Mouse (Mus musculus) thymus, adult 2 months (tissue): ENCODE measurements around the gene Lzts2.

Experiments used
- CTCF ChIP-seq: fragments of 200-500 bp; IDR thresholded peaks from 2 replicates; pipeline ENCODE4 v1.5.1; 2012; ENCODE audit warnings: mild to moderate bottlenecking, control low read depth, low read length, moderate library complexity, borderline replicate concordance; ENCODE audit not compliant: control insufficient read depth, poor library complexity, insufficient read depth; ENCODE audit errors: extremely low read depth
- POLR2A ChIP-seq: fragments of 200-500 bp; IDR thresholded peaks from 2 replicates; pipeline ENCODE4 v1.6.1; 2012; ENCODE audit warnings: mild to moderate bottlenecking, low read length, control low read depth, moderate library complexity; ENCODE audit not compliant: control insufficient read depth, poor library complexity, insufficient read depth; ENCODE audit errors: extremely low read depth

DNA sequence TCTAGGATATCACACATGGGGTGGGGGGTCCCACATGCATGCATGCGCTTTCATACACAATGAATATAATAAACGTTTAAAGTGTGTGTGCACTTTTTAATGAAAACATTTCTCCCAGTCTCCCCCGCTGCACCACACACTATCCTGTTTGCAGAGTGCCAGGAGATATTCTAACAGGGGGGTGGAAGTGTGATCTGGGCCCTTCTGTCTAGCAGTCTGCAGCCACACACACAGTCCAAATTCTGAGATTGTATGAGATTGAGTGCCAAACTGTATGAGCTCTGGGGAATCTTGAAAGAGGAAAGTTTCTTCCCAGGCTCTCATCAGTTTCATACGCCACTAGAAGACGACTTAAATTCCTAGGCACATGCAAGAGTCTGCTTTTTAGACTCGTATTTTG, 26.4 kb upstream of the Lzts2 start:
- TF ChIP-seq CTCF (no peak), POLR2A (no peak)
